Mouse (Mus musculus) embryonic facial prominence, embryonic 11.5 days (tissue): ENCODE data around the gene Ap3b1. TPM values are rescaled to one million over a fixed set of nuclear protein-coding genes. Genes with fewer than 3 reads are reported as not detected.

Experiments
- ATAC-seq: fragments of 200-750 bp; cut with Nextera tagmentation; replicated peaks from 2 replicates; pipeline ENCODE4 v1.8.0; 2017; ENCODE audit warnings: low read depth; ENCODE audit not compliant: insufficient number of reproducible peaks, low FRiP score, low TSS enrichment
- DNase-seq: peaks from one replicate; pipeline ENCODE4 v3.0.0-alpha.2; 2015; ENCODE audit warnings: low spot score
- H3K27ac ChIP-seq: fragments of 300-500 bp; sonication (generic); replicated peaks from 2 replicates; pipeline ENCODE4 v1.5.1; 2014; ENCODE audit warnings: mild to moderate bottlenecking, low read depth, low read length, control low read depth
- H3K27me3 ChIP-seq: fragments of 300-500 bp; sonication (generic); 2 replicates; pipeline ENCODE4 v1.6.1; 2014; ENCODE audit warnings: mild to moderate bottlenecking, low read length, moderate library complexity, mixed read lengths; ENCODE audit not compliant: control insufficient read depth, insufficient read depth
- H3K36me3 ChIP-seq: fragments of 300-500 bp; sonication (generic); replicated peaks from 2 replicates; pipeline ENCODE4 v1.6.1; 2014; ENCODE audit warnings: low read depth, mild to moderate bottlenecking, low read length, moderate library complexity, mixed read lengths; ENCODE audit not compliant: control insufficient read depth, insufficient read depth
- H3K4me1 ChIP-seq: fragments of 300-500 bp; sonication (generic); 2 replicates; pipeline ENCODE4 v1.6.1; 2014; ENCODE audit warnings: low read length, mixed read lengths; ENCODE audit not compliant: control insufficient read depth, insufficient read depth
- H3K4me2 ChIP-seq: fragments of 300-500 bp; sonication (generic); 2 replicates; pipeline ENCODE4 v1.6.1; 2014; ENCODE audit warnings: low read depth, mild to moderate bottlenecking, control low read depth, low read length, moderate library complexity
- H3K4me3 ChIP-seq: fragments of 300-500 bp; sonication (generic); 2 replicates; pipeline ENCODE4 v1.5.1; 2014; ENCODE audit warnings: low read depth, low read length, control low read depth
- H3K9ac ChIP-seq: fragments of 300-500 bp; sonication (generic); replicated peaks from 2 replicates; pipeline ENCODE4 v1.6.1; 2014; ENCODE audit warnings: mild to moderate bottlenecking, control low read depth, low read length
- H3K9me3 ChIP-seq: fragments of 300-500 bp; sonication (generic); replicated peaks from 2 replicates; pipeline ENCODE4 v1.6.1; 2016; ENCODE audit warnings: mild to moderate bottlenecking, low read length, inconsistent platforms, mixed read lengths; ENCODE audit not compliant: control insufficient read depth
- WGBS: fragments of 180-500 bp; shearing (Covaris S2); extraction: QIAGEN DNeasy Blood & Tissue Kit; methylation state at CpG from one replicate; pipeline ENCODE4 v1.1.7; 2014; 5-methylcytosine and 5-hydroxymethylcytosine counted together
- polyA plus RNA-seq: library from polyadenylated mRNA; unstranded; fragments of >200 nt; fragmentation: Nextera tagmentation; extraction: Ambion mirVana; gene quantifications from 2 replicates; pipeline ENCODE4 v1.2.1, GENCODE M21; 2014

Ap3b1 gene
- polyA plus RNA-seq, 1 experiment from 2014 or later, result 43.4 TPM

DNA sequence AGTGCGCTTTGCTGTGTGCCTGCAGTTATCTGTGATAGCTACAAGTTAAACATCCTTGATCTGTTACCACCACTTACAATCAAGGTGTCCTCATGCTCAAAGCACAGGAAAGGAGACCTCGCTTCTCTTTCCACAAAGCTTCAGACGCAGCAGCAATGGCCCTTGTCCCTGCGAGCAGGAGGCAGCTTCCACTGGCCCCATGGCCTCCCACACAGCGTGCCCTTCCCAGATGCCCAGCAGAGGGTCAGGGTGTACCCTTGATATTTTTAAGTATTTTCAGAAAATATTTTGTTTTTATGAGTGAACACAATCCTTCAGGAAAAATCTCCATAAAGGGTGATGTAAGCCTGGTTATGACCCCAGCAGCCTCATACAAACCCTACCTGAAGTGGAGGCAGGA, 170.4 kb downstream of the Ap3b1 start:
- Histone ChIP-seq H3K27me3 (no peaks in the 10 kb centered on the region), H3K4me2 (no peak overlapping the region), H3K4me3 (no peak overlapping the region), H3K4me1 (no peaks in the 10 kb centered on the region), H3K27ac (no peak overlapping the region), H3K36me3 (no peaks in the 10 kb centered on the region), H3K9me3 (no peaks in the 10 kb centered on the region), H3K9ac (no peak overlapping the region)
- DNase-seq (no peak), ATAC-seq (no peak)
- WGBS, result 94% methylated on average over 5 of the region's 5 CpGs

DNA sequence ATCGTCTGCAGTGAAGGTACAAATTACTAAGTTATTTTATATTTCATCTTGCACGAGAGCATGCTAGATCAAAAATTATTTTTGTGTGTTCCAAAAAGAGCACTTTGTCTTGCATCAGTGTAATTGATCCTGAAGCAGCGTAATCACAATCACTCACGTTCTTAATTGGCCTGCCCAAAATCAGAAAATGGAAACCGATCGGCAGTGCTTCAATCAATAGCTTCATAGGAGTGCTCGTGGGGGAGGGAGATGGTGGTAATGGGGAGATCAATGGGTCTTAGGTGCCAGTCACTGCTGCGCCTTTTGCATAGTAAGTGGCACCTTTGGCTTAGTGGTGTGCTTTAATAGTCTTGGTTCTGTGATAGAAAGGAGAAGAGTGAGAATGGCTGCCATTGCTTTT, 174.8 kb downstream of the Ap3b1 start:
- no peak overlapping the region for H3K27ac ChIP-seq
- DNase-seq, result no peak
- no peaks in the 10 kb centered on the region for H3K36me3 ChIP-seq
- no peaks in the 10 kb centered on the region for H3K4me1 ChIP-seq
- no peak overlapping the region for H3K9ac ChIP-seq
- no peak for ATAC-seq
- H3K4me2 ChIP-seq, result no peak overlapping the region
- H3K9me3 ChIP-seq, result no peaks in the 10 kb centered on the region
- no peaks in the 10 kb centered on the region for H3K27me3 ChIP-seq
- no peak overlapping the region for H3K4me3 ChIP-seq
- 87% methylated on average over 8 of the region's 8 CpGs for WGBS

DNA sequence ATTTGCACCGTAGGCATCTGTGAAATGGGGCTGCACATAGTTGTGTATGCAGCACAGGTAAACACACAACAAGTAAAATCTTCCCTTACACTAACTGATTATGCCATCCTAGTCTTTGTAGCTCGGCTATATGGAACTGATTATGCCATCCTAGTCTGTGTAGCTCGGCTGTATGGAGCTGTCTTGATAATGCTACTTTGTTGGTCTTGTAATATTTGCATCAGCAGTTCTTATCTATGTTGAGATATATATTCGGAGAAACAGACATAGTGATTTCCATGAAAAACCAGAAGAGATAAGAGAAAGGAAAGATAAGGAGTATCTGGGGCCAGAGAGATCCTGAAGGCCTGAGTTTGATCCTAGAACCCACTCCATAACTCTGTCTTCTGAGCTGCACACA, 178.6 kb downstream of the Ap3b1 start:
- H3K36me3 ChIP-seq, result no peaks in the 10 kb centered on the region
- H3K9me3 ChIP-seq, result no peaks in the 10 kb centered on the region
- DNase-seq, result no peak
- H3K4me1 ChIP-seq, result no peaks in the 10 kb centered on the region
- no peaks in the 10 kb centered on the region for H3K27me3 ChIP-seq
- H3K9ac ChIP-seq, result no peak overlapping the region
- ATAC-seq, result no peak
- no peak overlapping the region for H3K4me3 ChIP-seq
- H3K27ac ChIP-seq, result no peak overlapping the region
- WGBS, result 86% methylated on average over 4 of the region's 4 CpGs
- H3K4me2 ChIP-seq, result no peak overlapping the region

DNA sequence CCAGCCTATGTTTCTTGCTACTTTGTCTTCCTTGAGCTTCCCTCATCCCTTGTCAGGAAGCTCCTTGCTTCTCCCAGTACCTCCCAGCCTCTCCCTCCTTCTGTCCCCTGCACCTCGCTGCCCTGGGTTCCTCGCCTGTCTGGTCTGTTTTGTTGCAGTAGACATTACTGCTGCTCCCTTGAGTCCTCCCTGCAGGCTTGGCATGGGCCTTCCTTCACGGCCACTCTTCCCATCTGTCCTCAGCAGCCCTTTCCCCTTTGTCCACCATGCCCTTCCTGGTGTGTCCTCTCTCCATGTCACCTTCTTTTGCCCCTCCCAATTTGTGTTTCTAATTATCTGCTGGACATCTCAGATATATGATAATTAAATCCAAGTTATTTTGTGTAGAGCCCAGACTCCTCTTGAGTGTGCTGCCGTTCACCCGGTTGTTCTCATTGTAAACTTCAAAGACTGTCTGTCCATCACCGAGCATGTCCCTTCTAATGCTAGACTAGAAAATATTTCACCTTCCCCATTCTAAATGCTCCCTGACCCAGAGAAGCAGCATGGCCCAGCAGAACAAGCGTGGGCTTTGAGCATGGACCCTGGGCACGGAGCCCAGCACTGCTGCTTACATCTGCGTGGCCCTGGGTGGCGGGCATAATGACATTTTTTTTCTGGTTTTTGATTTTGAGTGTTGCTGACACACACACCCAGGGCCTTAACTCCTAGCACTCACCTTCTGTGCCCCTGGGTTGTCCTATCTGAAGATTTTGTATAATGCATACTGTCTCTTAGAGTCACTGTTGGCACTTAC, 181.3 kb downstream of the Ap3b1 start:
- Histone ChIP-seq H3K9me3 (no peaks in the 10 kb centered on the region), H3K4me1 (no peaks in the 10 kb centered on the region), H3K4me3 (no peak overlapping the region), H3K4me2 (no peak overlapping the region), H3K9ac (no peak overlapping the region), H3K36me3 (no peaks in the 10 kb centered on the region), H3K27ac (no peak overlapping the region), H3K27me3 (no peaks in the 10 kb centered on the region)
- ATAC-seq (no peak), DNase-seq (no peak)
- WGBS, result 85% methylated on average over 10 of the region's 10 CpGs

DNA sequence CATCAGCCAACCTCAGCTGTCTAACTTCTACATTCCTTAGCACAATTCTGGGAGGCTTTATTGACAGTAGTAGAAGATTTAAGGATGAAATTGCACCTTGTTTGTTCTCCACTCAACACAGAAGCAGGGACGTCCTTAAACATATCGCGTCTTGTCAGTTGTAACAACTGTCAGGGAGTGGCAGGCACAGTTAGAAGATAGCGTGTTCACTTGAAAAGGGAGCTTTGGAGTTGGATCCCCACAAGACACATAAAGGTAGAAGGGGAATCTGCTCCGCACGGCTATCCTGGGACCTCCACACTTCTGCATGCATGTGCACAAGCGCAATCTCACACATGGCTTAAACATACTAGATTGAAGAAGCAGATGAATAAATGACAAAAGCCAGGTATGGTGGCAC, 183.3 kb downstream of the Ap3b1 start:
- no peaks in the 10 kb centered on the region for H3K4me1 ChIP-seq
- no peak overlapping the region for H3K27ac ChIP-seq
- H3K9ac ChIP-seq, result no peak overlapping the region
- DNase-seq, result no peak
- 94% methylated on average over 7 of the region's 7 CpGs for WGBS
- no peaks in the 10 kb centered on the region for H3K9me3 ChIP-seq
- H3K36me3 ChIP-seq, result no peaks in the 10 kb centered on the region
- H3K27me3 ChIP-seq, result no peaks in the 10 kb centered on the region
- H3K4me2 ChIP-seq, result no peak overlapping the region
- no peak overlapping the region for H3K4me3 ChIP-seq
- no peak for ATAC-seq

DNA sequence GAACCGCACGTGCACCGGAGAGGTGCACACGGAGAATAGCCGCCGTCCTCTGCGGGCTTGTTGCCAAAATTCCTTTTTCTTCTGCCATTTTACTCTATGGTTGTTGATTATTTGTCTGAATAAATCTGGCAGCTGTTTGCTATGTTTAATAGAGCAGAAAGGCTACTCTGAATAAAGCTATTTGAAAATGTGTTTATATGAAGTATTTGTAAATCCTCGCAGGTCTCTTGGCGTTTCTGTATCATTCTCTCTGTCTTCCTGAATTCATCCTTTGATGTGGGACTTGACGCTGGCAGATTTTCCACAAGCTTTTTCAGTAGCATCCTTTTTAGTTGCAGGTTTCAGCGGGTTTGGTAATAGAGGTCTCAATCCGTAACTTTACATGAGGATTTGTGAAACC, 185.5 kb downstream of the Ap3b1 start:
- Histone ChIP-seq H3K27ac (no peak overlapping the region), H3K4me3 (no peak overlapping the region), H3K27me3 (no peaks in the 10 kb centered on the region), H3K4me2 (no peak overlapping the region), H3K9ac (no peak overlapping the region), H3K4me1 (no peaks in the 10 kb centered on the region), H3K9me3 (no peaks in the 10 kb centered on the region), H3K36me3 (no peaks in the 10 kb centered on the region)
- 90% methylated on average over 12 of the region's 12 CpGs for WGBS
- ATAC-seq (no peak), DNase-seq (no peak)

DNA sequence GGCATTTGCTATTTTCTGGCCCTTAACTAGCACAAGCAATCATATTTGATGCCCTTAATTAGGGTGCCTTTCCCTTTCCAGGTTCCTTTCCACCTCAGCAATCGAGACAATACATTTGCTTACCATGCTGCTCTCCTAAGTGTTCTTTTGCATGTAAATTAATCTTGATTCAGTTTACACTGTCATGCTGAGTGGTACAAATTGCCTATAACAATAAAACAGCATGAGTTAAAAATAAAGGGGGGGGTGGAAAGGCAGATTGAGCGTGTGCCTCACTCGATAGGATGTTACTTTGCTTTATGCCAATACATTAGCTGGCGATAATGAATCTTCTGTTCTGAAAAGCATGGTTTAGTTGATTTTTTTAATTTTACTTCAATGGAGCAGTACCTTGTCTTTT, 187.0 kb downstream of the Ap3b1 start:
- H3K36me3 ChIP-seq, result no peaks in the 10 kb centered on the region
- H3K4me1 ChIP-seq, result no peaks in the 10 kb centered on the region
- H3K4me3 ChIP-seq, result no peak overlapping the region
- H3K27me3 ChIP-seq, result no peaks in the 10 kb centered on the region
- no peak overlapping the region for H3K27ac ChIP-seq
- 61% methylated on average over 4 of the region's 4 CpGs for WGBS
- DNase-seq, result no peak
- no peak for ATAC-seq
- H3K9me3 ChIP-seq, result no peaks in the 10 kb centered on the region
- H3K4me2 ChIP-seq, result no peak overlapping the region
- H3K9ac ChIP-seq, result no peak overlapping the region

DNA sequence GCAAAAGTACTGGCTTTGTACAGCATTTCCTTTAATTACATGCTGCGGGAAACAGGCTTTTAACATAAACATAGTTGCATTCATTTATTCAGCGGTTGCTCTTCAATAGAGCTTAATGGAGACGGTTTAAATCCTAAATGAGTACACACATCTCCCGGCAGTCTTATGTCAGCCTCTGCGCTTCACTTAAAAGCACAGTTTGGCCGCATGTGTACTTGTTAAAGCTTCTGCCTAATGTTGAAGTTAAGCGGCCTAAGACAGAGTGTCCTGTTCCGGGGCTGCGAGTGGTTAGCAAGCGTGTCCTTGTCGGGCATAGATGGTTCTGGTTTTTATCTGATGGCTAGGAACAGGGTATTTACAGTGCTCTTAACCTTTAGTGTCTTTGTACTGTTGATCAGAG, 187.5 kb downstream of the Ap3b1 start:
- H3K4me3 ChIP-seq, result no peak overlapping the region
- no peak overlapping the region for H3K27ac ChIP-seq
- H3K27me3 ChIP-seq, result no peaks in the 10 kb centered on the region
- no peaks in the 10 kb centered on the region for H3K4me1 ChIP-seq
- H3K4me2 ChIP-seq, result no peak overlapping the region
- no peak for ATAC-seq
- 52% methylated on average over 11 of the region's 11 CpGs for WGBS
- no peaks in the 10 kb centered on the region for H3K9me3 ChIP-seq
- H3K36me3 ChIP-seq, result no peaks in the 10 kb centered on the region
- DNase-seq, result no peak
- no peak overlapping the region for H3K9ac ChIP-seq
